Comparison of ENCODE assay signal across 8 mouse cellular contexts in the genomic region with DNA sequence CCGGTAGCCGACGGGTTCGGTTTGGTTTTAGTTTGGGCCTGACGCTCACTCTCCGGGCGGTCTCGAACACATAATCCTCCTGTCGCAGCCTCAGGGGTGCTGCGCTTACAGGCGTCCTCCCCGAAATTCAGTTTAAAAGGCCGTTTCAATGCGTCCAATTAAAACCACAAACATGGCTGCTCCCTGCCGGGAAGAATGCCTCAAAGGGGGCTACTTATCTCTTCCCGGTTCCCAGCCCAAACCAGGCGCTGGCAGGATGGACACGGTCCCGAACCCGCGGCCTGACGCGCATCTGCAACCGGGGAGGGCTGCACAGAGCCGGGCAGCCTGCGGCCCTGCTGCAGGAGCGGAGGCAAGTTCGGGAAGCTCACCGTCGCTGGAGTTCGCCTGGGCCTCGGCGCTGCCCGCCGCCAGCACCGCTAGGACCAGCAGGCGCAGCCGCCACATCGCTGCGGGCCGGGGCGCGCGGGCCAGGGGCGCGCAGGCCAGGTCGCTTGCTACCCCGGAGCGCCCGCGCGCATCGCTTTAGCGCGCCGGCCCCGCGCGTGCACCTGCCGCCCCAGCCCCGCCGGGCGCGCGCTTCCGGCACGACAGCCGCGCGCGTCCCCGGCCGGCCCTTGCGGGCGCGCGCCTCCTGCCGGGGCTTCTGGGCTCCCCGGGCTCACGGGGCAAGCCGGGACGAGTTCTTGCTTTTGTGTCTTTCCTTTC. TPM values are rescaled to one million over a fixed set of nuclear protein-coding genes. Genes with fewer than 3 reads are reported as not detected.
A peak's percentile ranks its signal among the peaks of the same experiment; 100 is the strongest.
DNase-seq lines count a peak whose midpoint lies in the region; ATAC-seq lines count a peak whose summit lies in the region.

No protein-coding gene starts in this region.

- DNase-seq in CD8-positive naive resting alpha-beta T cell, adult 2 months (ENCODE audit: low read depth in 2 of 2, low spot score in 2 of 2): peak; percentile 43 to 49
- peak; percentile 74 for DNase-seq in c-Kit-positive CD71-positive TER-119-positive erythroid progenitor cells, embryonic 14.5 days (ENCODE audit: low spot score)
- peak; percentile 90 for DNase-seq in forebrain, embryonic 11.5 days (ENCODE audit: low spot score)
- peak; percentile 93 for DNase-seq in kidney, postnatal 14 days
- DNase-seq in neural tube, embryonic 11.5 days (ENCODE audit: low spot score): peak; percentile 92

- H3K36me3 ChIP-seq in forebrain, embryonic 11.5 days (ENCODE audit: control insufficient read depth, insufficient read depth, low read length): no peaks in the 10 kb centered on the region
- H3K36me3 ChIP-seq in heart, embryonic 16.5 days (ENCODE audit: control insufficient read depth, insufficient read depth): no peaks in the 10 kb centered on the region
- 0 out of 2 replicates have a peak, but pooled peaks cover 4% of the 10 kb centered on the region for H3K36me3 ChIP-seq in liver, embryonic 15.5 days (replicated peaks)
- H3K36me3 ChIP-seq in neural tube, embryonic 11.5 days (ENCODE audit: control insufficient read depth, insufficient read depth, low read length): no peaks in the 10 kb centered on the region
- no peaks in the 10 kb centered on the region for H3K36me3 ChIP-seq in stomach, embryonic 15.5 days

- no peaks in the 10 kb centered on the region for H3K27me3 ChIP-seq in forebrain, embryonic 11.5 days (ENCODE audit: control insufficient read depth, insufficient read depth, low read length)
- H3K27me3 ChIP-seq in heart, embryonic 16.5 days (ENCODE audit: control insufficient read depth, insufficient read depth, low read length): no peaks in the 10 kb centered on the region
- H3K27me3 ChIP-seq in liver, embryonic 15.5 days: no peaks in the 10 kb centered on the region
- no peaks in the 10 kb centered on the region for H3K27me3 ChIP-seq in neural tube, embryonic 11.5 days (ENCODE audit: control insufficient read depth, insufficient read depth, low read length)
- no peaks in the 10 kb centered on the region for H3K27me3 ChIP-seq in stomach, embryonic 15.5 days (replicated peaks)

- ATAC-seq in forebrain, embryonic 11.5 days (replicated peaks; ENCODE audit: low FRiP score): peak; percentile 94
- peak; percentile 89 for ATAC-seq in heart, embryonic 16.5 days (replicated peaks; ENCODE audit: extremely low read depth, insufficient read depth, low FRiP score)
- ATAC-seq in liver, embryonic 15.5 days (ENCODE audit: insufficient read depth): peak; percentile 84
- peak; percentile 91 for ATAC-seq in neural tube, embryonic 11.5 days (ENCODE audit: insufficient read depth, low FRiP score, low TSS enrichment)
- peak; percentile 94 for ATAC-seq in stomach, embryonic 15.5 days (ENCODE audit: insufficient read depth, low FRiP score, low read depth)

- H3K9ac ChIP-seq in forebrain, embryonic 11.5 days (ENCODE audit: low read length): peak overlapping the region; percentile 69
- H3K9ac ChIP-seq in heart, embryonic 16.5 days (ENCODE audit: low read length): peak overlapping the region; percentile 96
- peak overlapping the region; percentile 94 for H3K9ac ChIP-seq in liver, embryonic 15.5 days
- peak overlapping the region; percentile 84 for H3K9ac ChIP-seq in neural tube, embryonic 11.5 days (ENCODE audit: low read length)
- peak overlapping the region; percentile 65 for H3K9ac ChIP-seq in stomach, embryonic 15.5 days

- H3K27ac ChIP-seq in forebrain, embryonic 11.5 days (ENCODE audit: low read depth, low read length): peak overlapping the region; percentile 53; the same call in 1 of the 2 replicates
- peak overlapping the region; percentile 91 for H3K27ac ChIP-seq in heart, embryonic 16.5 days (ENCODE audit: low read length)
- peak overlapping the region; percentile 92 for H3K27ac ChIP-seq in liver, embryonic 15.5 days (replicated peaks)
- peak overlapping the region; percentile 53; the same call in 1 of the 2 replicates for H3K27ac ChIP-seq in neural tube, embryonic 11.5 days (ENCODE audit: low read depth, low read length)
- H3K27ac ChIP-seq in stomach, embryonic 15.5 days: peak overlapping the region; percentile 73; the same call in 1 of the 2 replicates

- WGBS in forebrain, embryonic 11.5 days: under 1% methylated on average over 82 of the region's 82 CpGs
- WGBS in heart, embryonic 16.5 days: under 1% methylated on average over 68 of the region's 82 CpGs
- 1% methylated on average over 82 of the region's 82 CpGs for WGBS in liver, embryonic 15.5 days (ENCODE audit: insufficient replicate concordance)
- under 1% methylated on average over 74 of the region's 82 CpGs for WGBS in neural tube, embryonic 11.5 days
- WGBS in stomach, embryonic 15.5 days: under 1% methylated on average over 73 of the region's 82 CpGs

- no peaks in the 10 kb centered on the region for H3K9me3 ChIP-seq in forebrain, embryonic 11.5 days (ENCODE audit: control insufficient read depth, low read length)
- H3K9me3 ChIP-seq in heart, embryonic 16.5 days (replicated peaks; ENCODE audit: control insufficient read depth, low read length): no peaks in the 10 kb centered on the region
- no peaks in the 10 kb centered on the region for H3K9me3 ChIP-seq in liver, embryonic 15.5 days (replicated peaks)
- no peaks in the 10 kb centered on the region for H3K9me3 ChIP-seq in neural tube, embryonic 11.5 days (ENCODE audit: control insufficient read depth, low read length)
- H3K9me3 ChIP-seq in stomach, embryonic 15.5 days: no peaks in the 10 kb centered on the region

- H3K4me1 ChIP-seq in forebrain, embryonic 11.5 days (replicated peaks; ENCODE audit: control insufficient read depth, insufficient read depth, low read length): peaks cover 2% of the 10 kb centered on the region; the same call in 1 of the 2 replicates
- peaks cover 14% of the 10 kb centered on the region for H3K4me1 ChIP-seq in heart, embryonic 16.5 days (ENCODE audit: control insufficient read depth, insufficient read depth, low read length)
- peaks cover 56% of the 10 kb centered on the region for H3K4me1 ChIP-seq in liver, embryonic 15.5 days (replicated peaks)
- H3K4me1 ChIP-seq in neural tube, embryonic 11.5 days (ENCODE audit: control insufficient read depth, insufficient read depth, low read length): peaks cover 7% of the 10 kb centered on the region
- peaks cover 7% of the 10 kb centered on the region for H3K4me1 ChIP-seq in stomach, embryonic 15.5 days

- peak overlapping the region; percentile 70 for H3K4me3 ChIP-seq in forebrain, embryonic 11.5 days (ENCODE audit: low read depth, low read length)
- peak overlapping the region; percentile 92 for H3K4me3 ChIP-seq in heart, embryonic 16.5 days (ENCODE audit: low read length)
- H3K4me3 ChIP-seq in liver, embryonic 15.5 days (replicated peaks): peak overlapping the region; percentile 93
- peak overlapping the region; percentile 66 for H3K4me3 ChIP-seq in neural tube, embryonic 11.5 days (ENCODE audit: low read depth, low read length)
- H3K4me3 ChIP-seq in stomach, embryonic 15.5 days (replicated peaks): peak overlapping the region; percentile 81

- peak overlapping the region; percentile 58 for H3K4me2 ChIP-seq in forebrain, embryonic 11.5 days (ENCODE audit: low read depth, low read length, severe bottlenecking)
- peak overlapping the region; percentile 89 for H3K4me2 ChIP-seq in heart, embryonic 16.5 days (ENCODE audit: low read depth, low read length)
- H3K4me2 ChIP-seq in liver, embryonic 15.5 days: peak overlapping the region; percentile 86
- H3K4me2 ChIP-seq in neural tube, embryonic 11.5 days (ENCODE audit: low read depth): peak overlapping the region; percentile 61
- peak overlapping the region; percentile 81 for H3K4me2 ChIP-seq in stomach, embryonic 15.5 days

RNA-seq across cellular contexts. Expression of gene Med21, which starts 8.2 kb away (rescaled TPM):
- polyA plus RNA-seq in forebrain, embryonic 11.5 days (2014; fragmentation: Nextera tagmentation; extraction: Ambion mirVana): 120 and 132 TPM in 2 replicates
- polyA plus RNA-seq in heart, embryonic 16.5 days (2015; fragmentation: Nextera tagmentation; extraction: Ambion mirVana): 143 and 150 TPM in 2 replicates
- 57.6 and 59.1 TPM in 2 replicates for polyA plus RNA-seq in liver, embryonic 15.5 days (2015; fragmentation: Nextera tagmentation; extraction: Ambion mirVana)
- polyA plus RNA-seq in neural tube, embryonic 11.5 days (2014; fragmentation: Nextera tagmentation; extraction: Ambion mirVana): 124 and 125 TPM in 2 replicates
- polyA plus RNA-seq in stomach, embryonic 15.5 days (2015; fragmentation: Nextera tagmentation; extraction: Ambion mirVana): 133 and 140 TPM in 2 replicates

RNA-seq across cellular contexts. Expression of gene Tm7sf3, which starts 8.5 kb away (rescaled TPM):
- 25.4 and 26.5 TPM in 2 replicates for polyA plus RNA-seq in forebrain, embryonic 11.5 days (2014; fragmentation: Nextera tagmentation; extraction: Ambion mirVana)
- polyA plus RNA-seq in heart, embryonic 16.5 days (2015; fragmentation: Nextera tagmentation; extraction: Ambion mirVana): 35.3 and 37.5 TPM in 2 replicates
- polyA plus RNA-seq in liver, embryonic 15.5 days (2015; fragmentation: Nextera tagmentation; extraction: Ambion mirVana): 24.3 and 25.2 TPM in 2 replicates
- polyA plus RNA-seq in neural tube, embryonic 11.5 days (2014; fragmentation: Nextera tagmentation; extraction: Ambion mirVana): 26.7 and 27.3 TPM in 2 replicates
- 31.7 and 36.1 TPM in 2 replicates for polyA plus RNA-seq in stomach, embryonic 15.5 days (2015; fragmentation: Nextera tagmentation; extraction: Ambion mirVana)

RNA-seq across cellular contexts. Expression of gene Ints13, which starts 56.5 kb away (rescaled TPM):
- polyA plus RNA-seq in forebrain, embryonic 11.5 days (2014; fragmentation: Nextera tagmentation; extraction: Ambion mirVana): 89.0 and 92.0 TPM in 2 replicates
- 51.0 and 59.1 TPM in 2 replicates for polyA plus RNA-seq in heart, embryonic 16.5 days (2015; fragmentation: Nextera tagmentation; extraction: Ambion mirVana)
- polyA plus RNA-seq in liver, embryonic 15.5 days (2015; fragmentation: Nextera tagmentation; extraction: Ambion mirVana): 29.4 and 30.3 TPM in 2 replicates
- 79.3 and 86.6 TPM in 2 replicates for polyA plus RNA-seq in neural tube, embryonic 11.5 days (2014; fragmentation: Nextera tagmentation; extraction: Ambion mirVana)
- 53.8 and 64.5 TPM in 2 replicates for polyA plus RNA-seq in stomach, embryonic 15.5 days (2015; fragmentation: Nextera tagmentation; extraction: Ambion mirVana)

RNA-seq across cellular contexts. Expression of gene Fgfr1op2, which starts 57.2 kb away (rescaled TPM):
- 83.8 and 85.6 TPM in 2 replicates for polyA plus RNA-seq in forebrain, embryonic 11.5 days (2014; fragmentation: Nextera tagmentation; extraction: Ambion mirVana)
- 89.3 and 104 TPM in 2 replicates for polyA plus RNA-seq in heart, embryonic 16.5 days (2015; fragmentation: Nextera tagmentation; extraction: Ambion mirVana)
- 81.0 and 83.4 TPM in 2 replicates for polyA plus RNA-seq in liver, embryonic 15.5 days (2015; fragmentation: Nextera tagmentation; extraction: Ambion mirVana)
- polyA plus RNA-seq in neural tube, embryonic 11.5 days (2014; fragmentation: Nextera tagmentation; extraction: Ambion mirVana): 78.2 and 82.7 TPM in 2 replicates
- 98.5 and 101 TPM in 2 replicates for polyA plus RNA-seq in stomach, embryonic 15.5 days (2015; fragmentation: Nextera tagmentation; extraction: Ambion mirVana)

Comparison
In these comparisons a context has a peak if more than half of its experiments do, and no peak if none do; other contexts are left out.
1. Peak in every context shown above with its lines: DNase-seq, ATAC-seq, H3K4me3 ChIP-seq and H3K27ac ChIP-seq.